Mouse (Mus musculus) small intestine, adult 2 months (tissue): ENCODE measurements at regions not wholly inside any gene's neighbourhood (a gene's known extent, or its start where the extent isn't known, plus 50 kb on each side); places are given as distances from the start of the nearest gene placed in this dataset.

Source experiments
- H3K27ac ChIP-seq: fragments of 200-500 bp; 2 replicates; pipeline ENCODE4 v1.5.1; 2012; ENCODE audit warnings: low read depth, low read length, control low read depth, inconsistent platforms; ENCODE audit not compliant: insufficient read depth
- H3K27me3 ChIP-seq: fragments of 200-500 bp; 2 replicates; pipeline ENCODE4 v1.6.1; 2012; ENCODE audit warnings: mild to moderate bottlenecking, moderate library complexity, low read length, inconsistent platforms; ENCODE audit not compliant: control insufficient read depth, insufficient read depth
- H3K36me3 ChIP-seq: fragments of 200-500 bp; 2 replicates; pipeline ENCODE4 v1.6.1; 2012; ENCODE audit warnings: mild to moderate bottlenecking, low read length, control low read depth, inconsistent platforms; ENCODE audit not compliant: control insufficient read depth, insufficient read depth
- H3K4me1 ChIP-seq: fragments of 200-500 bp; 2 replicates; pipeline ENCODE4 v1.6.1; 2012; ENCODE audit warnings: low read length, inconsistent platforms, mixed read lengths; ENCODE audit not compliant: control insufficient read depth, insufficient read depth, insufficient read length
- H3K4me3 ChIP-seq: fragments of 200-500 bp; 2 replicates; pipeline ENCODE4 v1.5.1; 2012; ENCODE audit warnings: low read depth, mild to moderate bottlenecking, control low read depth, inconsistent platforms, low read length, moderate library complexity
- CTCF ChIP-seq: fragments of 200-500 bp; IDR thresholded peaks from 2 replicates; pipeline ENCODE4 v1.5.1; 2012; ENCODE audit warnings: low read depth, mild to moderate bottlenecking, control low read depth, inconsistent platforms, low read length, moderate library complexity, mixed read lengths; ENCODE audit not compliant: insufficient replicate concordance, insufficient read length; ENCODE audit errors: extremely low read depth
- POLR2A ChIP-seq: fragments of 200-500 bp; IDR thresholded peaks from 2 replicates; pipeline ENCODE4 v1.6.1; 2012; ENCODE audit warnings: low read depth, mild to moderate bottlenecking, control low read depth, inconsistent platforms, low read length, moderate library complexity
- WGBS: fragments of 180-500 bp; shearing (Covaris S2); methylation state at CpG from one replicate; pipeline ENCODE4 v1.1.7; 2018; 5-methylcytosine and 5-hydroxymethylcytosine counted together

GRCm38 (mm10) chr11:111563171-111563570, 497.2 kb downstream of the Kcnj2 start:
- TF ChIP-seq POLR2A = no peak
- TF ChIP-seq CTCF = no peak
- H3K27me3 ChIP-seq = no peaks in the 10 kb centered on the region
- H3K36me3 ChIP-seq = no peaks in the 10 kb centered on the region
- H3K4me1 ChIP-seq = no peaks in the 10 kb centered on the region
- H3K27ac ChIP-seq = no peak overlapping the region
- no peak overlapping the region for H3K4me3 ChIP-seq
- 62% methylated on average over 5 of the region's 5 CpGs for WGBS

- Histone ChIP-seq H3K4me3 (no peak overlapping the region), H3K27ac (no peak overlapping the region), H3K36me3 (no peaks in the 10 kb centered on the region), H3K4me1 (no peaks in the 10 kb centered on the region), H3K27me3 (no peaks in the 10 kb centered on the region)
- 87% methylated on average over 6 of the region's 6 CpGs for WGBS
- TF ChIP-seq CTCF (no peak), POLR2A (no peak)
These were observed 502.1 kb downstream of the Kcnj2 start for GRCm38 (mm10) chr11:111568041-111568440.

GRCm38 (mm10) chr11:111568876-111569275, 502.9 kb downstream of the Kcnj2 start:
- H3K27ac ChIP-seq = no peak overlapping the region
- TF ChIP-seq POLR2A (no peak), CTCF (no peak)
- no peaks in the 10 kb centered on the region for H3K27me3 ChIP-seq
- H3K36me3 ChIP-seq = no peaks in the 10 kb centered on the region
- no peak overlapping the region for H3K4me3 ChIP-seq
- no peaks in the 10 kb centered on the region for H3K4me1 ChIP-seq
- 78% methylated on average over 9 of the region's 9 CpGs for WGBS

DNA sequence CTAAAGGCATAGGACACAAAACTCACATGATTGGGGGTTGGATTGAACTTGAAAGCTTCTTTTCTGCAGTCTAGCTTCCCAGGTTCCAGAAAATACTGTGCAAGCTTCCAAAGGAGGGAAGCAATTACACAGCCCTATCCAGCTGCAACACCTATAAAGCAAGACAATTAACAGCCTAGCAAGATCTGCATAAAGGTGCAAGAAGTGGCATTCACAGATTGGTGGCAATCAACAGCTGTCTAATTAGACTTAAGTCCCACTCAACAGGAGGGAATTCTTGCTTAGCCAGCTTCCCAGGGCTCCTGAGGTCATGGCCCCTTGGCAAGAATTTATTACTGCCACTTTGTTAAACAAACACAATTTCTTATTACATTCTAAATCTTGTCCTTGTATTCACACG, 511.9 kb downstream of the Kcnj2 start:
- Histone ChIP-seq H3K36me3 (no peaks in the 10 kb centered on the region), H3K4me3 (no peak overlapping the region), H3K4me1 (no peaks in the 10 kb centered on the region), H3K27ac (no peak overlapping the region), H3K27me3 (no peaks in the 10 kb centered on the region)
- 8% methylated on average over 1 of the region's 1 CpGs for WGBS
- TF ChIP-seq CTCF (no peak), POLR2A (no peak)

DNA sequence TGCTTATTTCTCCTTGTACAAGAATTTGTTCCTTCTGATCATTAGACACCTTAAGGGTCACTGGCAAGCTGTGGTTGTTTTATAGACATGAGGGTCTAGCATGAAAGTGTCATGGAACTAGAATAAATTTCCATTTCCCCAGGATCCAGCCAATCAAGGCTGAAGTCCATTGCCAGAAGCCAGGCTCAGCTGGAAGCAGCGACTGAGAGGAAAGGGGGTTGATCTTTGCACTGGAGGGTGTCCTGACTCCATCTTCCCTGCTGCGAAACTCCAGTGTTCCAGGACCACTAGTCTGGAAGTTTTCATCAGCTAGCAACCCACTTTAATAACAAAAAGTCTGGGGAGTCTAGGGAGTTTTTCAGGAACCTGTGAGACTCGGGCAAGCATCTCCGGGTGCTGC, 517.0 kb downstream of the Kcnj2 start:
- TF ChIP-seq CTCF = no peak
- TF ChIP-seq POLR2A = no peak
- H3K36me3 ChIP-seq = no peaks in the 10 kb centered on the region
- no peak overlapping the region for H3K27ac ChIP-seq
- 71% methylated on average over 4 of the region's 4 CpGs for WGBS
- no peaks in the 10 kb centered on the region for H3K4me1 ChIP-seq
- H3K27me3 ChIP-seq = no peaks in the 10 kb centered on the region
- H3K4me3 ChIP-seq = no peak overlapping the region

GRCm38 (mm10) chr11:111583606-111584005, 517.6 kb downstream of the Kcnj2 start:
- H3K4me1 ChIP-seq = no peaks in the 10 kb centered on the region
- H3K4me3 ChIP-seq = no peak overlapping the region
- 35% methylated on average over 13 of the region's 13 CpGs for WGBS
- H3K27me3 ChIP-seq = no peaks in the 10 kb centered on the region
- no peak for TF ChIP-seq POLR2A
- no peak for TF ChIP-seq CTCF
- H3K36me3 ChIP-seq = no peaks in the 10 kb centered on the region
- no peak overlapping the region for H3K27ac ChIP-seq

DNA sequence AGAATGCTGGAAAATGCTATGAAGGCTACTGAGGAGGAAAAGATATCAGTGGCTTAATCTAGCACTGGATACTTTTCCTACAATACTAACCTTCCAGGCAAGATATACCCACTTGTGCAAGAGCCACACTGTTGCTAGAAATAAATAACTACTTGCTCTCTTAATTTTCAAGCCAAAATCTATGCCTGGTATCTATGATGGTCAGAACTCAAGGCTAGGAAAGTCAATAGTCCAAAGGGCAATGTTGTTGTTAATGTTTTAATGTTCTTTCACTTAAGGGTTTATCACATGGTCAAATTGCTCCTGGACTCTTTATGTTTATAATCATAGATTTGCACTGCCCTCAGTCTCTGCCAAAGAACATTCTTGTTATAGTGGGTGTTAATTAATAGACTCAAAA, 533.5 kb downstream of the Kcnj2 start:
- TF ChIP-seq CTCF = no peak
- no peak for TF ChIP-seq POLR2A
- Histone ChIP-seq H3K36me3 (no peaks in the 10 kb centered on the region), H3K27ac (no peak overlapping the region), H3K4me1 (no peaks in the 10 kb centered on the region), H3K4me3 (no peak overlapping the region), H3K27me3 (no peaks in the 10 kb centered on the region)

DNA sequence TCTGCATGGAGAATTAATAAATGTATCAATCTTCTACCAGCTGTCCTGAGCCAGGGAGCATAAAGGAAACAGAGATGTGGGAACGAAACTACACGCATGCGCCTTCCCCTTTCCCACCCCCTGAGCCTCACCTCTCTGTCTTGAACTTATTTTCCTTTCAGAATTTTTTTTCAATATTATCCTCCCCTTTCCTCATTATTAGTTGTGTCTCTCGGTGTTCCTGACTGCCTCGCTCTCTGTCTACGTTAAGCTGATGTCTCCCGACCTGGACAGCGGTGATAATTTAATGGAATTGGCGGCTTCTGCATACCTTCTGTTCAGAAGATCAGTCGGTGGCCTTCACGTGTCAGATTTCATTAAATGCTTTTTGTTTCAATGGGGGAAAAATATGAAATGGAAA, 539.2 kb downstream of the Kcnj2 start:
- no peaks in the 10 kb centered on the region for H3K36me3 ChIP-seq
- H3K27me3 ChIP-seq = no peaks in the 10 kb centered on the region
- 75% methylated on average over 11 of the region's 11 CpGs for WGBS
- no peak overlapping the region for H3K27ac ChIP-seq
- H3K4me1 ChIP-seq = no peaks in the 10 kb centered on the region
- TF ChIP-seq POLR2A = no peak
- TF ChIP-seq CTCF = no peak
- H3K4me3 ChIP-seq = no peak overlapping the region
